Mouse (Mus musculus) MEL (cell line): ENCODE data around the gene Cdca4. TPM values are rescaled to one million over a fixed set of nuclear protein-coding genes. Genes with fewer than 3 reads are reported as not detected.
A peak's percentile ranks its signal among the peaks of the same experiment; 100 is the strongest.

Experiments
- DNase-seq: peaks from one replicate; pipeline ENCODE4 v3.0.0; 2011; ENCODE audit warnings: low read depth, low spot score
- H3K27ac ChIP-seq: 2 replicates; pipeline ENCODE4 v1.5.1; 2012; ENCODE audit warnings: low read depth, mild to moderate bottlenecking, control low read depth, low read length, moderate library complexity; ENCODE audit not compliant: control insufficient read depth
- H3K27me3 ChIP-seq, 2 experiments: fragments of 150-350 bp in 1 of 2; sonication (generic) in 1 of 2; 2 replicates each; pipeline ENCODE4 v1.6.1; 2012; ENCODE audit warnings: low read length in 2 of 2, mild to moderate bottlenecking in 2 of 2, improper control_type of control experiment in 1 of 2, moderate library complexity in 1 of 2; ENCODE audit not compliant: insufficient read depth in 2 of 2, control insufficient read depth in 1 of 2
- H3K36me3 ChIP-seq, 2 experiments: 2 replicates each; pipeline ENCODE4 v1.6.1; 2012 to 2014; ENCODE audit warnings: low read length in 2 of 2, improper control_type of control experiment in 1 of 2, inconsistent platforms in 1 of 2, mild to moderate bottlenecking in 1 of 2; ENCODE audit not compliant: insufficient read depth in 2 of 2, control insufficient read depth in 1 of 2
- H3K4me1 ChIP-seq, 2 experiments: fragments of 150-350 bp in 1 of 2; sonication (generic) in 1 of 2; 2 replicates each; pipeline ENCODE4 v1.6.1; 2012; ENCODE audit warnings: low read length in 2 of 2, improper control_type of control experiment in 1 of 2, mild to moderate bottlenecking in 1 of 2; ENCODE audit not compliant: insufficient read depth in 2 of 2, control insufficient read depth in 1 of 2
- H3K4me3 ChIP-seq, 2 experiments: fragments of 150-350 bp in 1 of 2; sonication (generic) in 1 of 2; 2 replicates each; pipeline ENCODE4 v1.5.1; 2012; ENCODE audit warnings: low read depth in 2 of 2, low read length in 2 of 2, mild to moderate bottlenecking in 2 of 2, moderate library complexity in 2 of 2, control low read depth in 1 of 2, improper control_type of control experiment in 1 of 2; ENCODE audit not compliant: control insufficient read depth in 1 of 2, insufficient read depth in 1 of 2
- H3K79me2 ChIP-seq: 2 replicates; pipeline ENCODE4 v1.6.1; 2012; ENCODE audit warnings: mild to moderate bottlenecking, low read length, moderate library complexity; ENCODE audit not compliant: control insufficient read depth, poor library complexity, insufficient read depth
- H3K9ac ChIP-seq: 2 replicates; pipeline ENCODE4 v1.6.1; 2012; ENCODE audit warnings: low read depth, mild to moderate bottlenecking, control low read depth, low read length, moderate library complexity; ENCODE audit not compliant: control insufficient read depth, poor library complexity, severe bottlenecking
- H3K9me3 ChIP-seq: fragments of 150-350 bp; sonication (generic); replicated peaks from 2 replicates; pipeline ENCODE4 v1.6.1; 2012; ENCODE audit warnings: mild to moderate bottlenecking, low read length, improper control_type of control experiment, moderate library complexity; ENCODE audit not compliant: insufficient read depth
- BHLHE40 ChIP-seq: IDR thresholded peaks from 2 replicates; pipeline ENCODE4 v1.6.1; 2012; ENCODE audit warnings: low read depth, mild to moderate bottlenecking, inconsistent platforms, low read length, improper control_type of control experiment, borderline replicate concordance
- CHD1 ChIP-seq: IDR thresholded peaks from 2 replicates; pipeline ENCODE4 v1.6.1; 2012; ENCODE audit warnings: low read depth, mild to moderate bottlenecking, inconsistent platforms, low read length, improper control_type of control experiment
- CHD2 ChIP-seq: IDR thresholded peaks from 2 replicates; pipeline ENCODE4 v1.6.1; 2011; ENCODE audit warnings: low read length, improper control_type of control experiment
- E2F4 ChIP-seq: IDR thresholded peaks from 2 replicates; pipeline ENCODE4 v1.6.1; 2011; ENCODE audit warnings: low read depth, low read length, improper control_type of control experiment, borderline replicate concordance
- GABPA ChIP-seq: IDR thresholded peaks from 2 replicates; pipeline ENCODE4 v1.6.1; 2012; ENCODE audit warnings: low read depth, mild to moderate bottlenecking, inconsistent platforms, low read length, improper control_type of control experiment, moderate library complexity
- HCFC1 ChIP-seq: IDR thresholded peaks from 2 replicates; pipeline ENCODE4 v1.6.1; 2012; ENCODE audit warnings: low read depth, mild to moderate bottlenecking, inconsistent platforms, low read length, improper control_type of control experiment, moderate library complexity
- JUND ChIP-seq: IDR thresholded peaks from 2 replicates; pipeline ENCODE4 v1.6.1; 2011; ENCODE audit warnings: low read depth, mild to moderate bottlenecking, improper control_type of control experiment, low read length
- MAFK ChIP-seq: IDR thresholded peaks from 2 replicates; pipeline ENCODE4 v1.6.1; 2011; ENCODE audit warnings: low read depth, mild to moderate bottlenecking, low read length, improper control_type of control experiment, borderline replicate concordance
- MAX ChIP-seq: IDR thresholded peaks from 2 replicates; pipeline ENCODE4 v1.6.1; 2011; ENCODE audit warnings: low read length, improper control_type of control experiment
- MEF2A ChIP-seq: IDR thresholded peaks from 2 replicates; pipeline ENCODE4 v1.6.1; 2014; ENCODE audit warnings: low read depth, mild to moderate bottlenecking, inconsistent platforms, low read length, improper control_type of control experiment; ENCODE audit not compliant: poor library complexity, insufficient replicate concordance, severe bottlenecking; ENCODE audit errors: extremely low read depth
- NELFE ChIP-seq: IDR thresholded peaks from 2 replicates; pipeline ENCODE4 v1.6.1; 2011; ENCODE audit warnings: low read depth, low read length, improper control_type of control experiment
- POLR2A ChIP-seq, 2 experiments: IDR thresholded peaks; 2 replicates each; pipeline ENCODE4 v1.6.1; 2011 to 2012; ENCODE audit warnings: low read length in 2 of 2, mild to moderate bottlenecking in 2 of 2, control low read depth in 1 of 2, improper control_type of control experiment in 1 of 2, low read depth in 1 of 2, moderate library complexity in 1 of 2; ENCODE audit not compliant: control insufficient read depth in 1 of 2, insufficient read depth in 1 of 2, poor library complexity in 1 of 2
- RCOR1 ChIP-seq: IDR thresholded peaks from 2 replicates; pipeline ENCODE4 v1.6.1; 2012; ENCODE audit warnings: low read depth, mild to moderate bottlenecking, inconsistent platforms, low read length, improper control_type of control experiment
- polyA plus RNA-seq, 2 experiments: library from polyadenylated mRNA; stranded (reverse) in 1 of 2; unstranded in 1 of 2; fragments of >175 nt in 1 of 2; fragments of >200 nt in 1 of 2; gene quantifications; 2 replicates each; pipeline versions ENCODE4 v1.2.1 to v1.2.4; 2012; ENCODE audit warnings: low replicate concordance in 2 of 2, low read depth in 1 of 2; ENCODE audit not compliant: insufficient read length in 2 of 2, insufficient read depth in 1 of 2, missing spikeins in 1 of 2
- total RNA-seq: library from RNA; depleted of rRNA; stranded (reverse); fragments of 300-350 nt; gene quantifications from 2 replicates; pipeline ENCODE4 v1.2.3, GENCODE M21; 2012

Gene Cdca4
- total and polyA plus RNA-seq, 3 experiments = 274 to 279 TPM; not detected in 1

- TF ChIP-seq MEF2A = no peak
- TF ChIP-seq BHLHE40 = no peak; the same call in 1 of the 2 replicates
- no peak for TF ChIP-seq GABPA
- peak; percentile 68 for TF ChIP-seq HCFC1
- no peak for TF ChIP-seq MAFK
- peak; percentile 82 for TF ChIP-seq JUND
- no peak for TF ChIP-seq E2F4
- TF ChIP-seq, all 39 proteins: peak for 17
These were observed 29.8 kb downstream of the Cdca4 start (continued) for GRCm38 (mm10) chr12:112799237-112799970.

GRCm38 (mm10) chr12:112798716-112799115 lies 30.5 kb downstream of the Cdca4 start:
- DNase-seq = no peak
- H3K27me3 ChIP-seq = no peaks in the 10 kb centered on the region
- H3K79me2 ChIP-seq = no peaks in the 10 kb centered on the region; the same call in 1 of the 2 replicates
- peaks cover 0 to 35% of the 10 kb centered on the region in 2 experiments; a peak in 2 of 4 replicates for H3K36me3 ChIP-seq
- no peak overlapping the region; a peak in 1 of 4 replicates for H3K4me3 ChIP-seq
- TF ChIP-seq MAX (no peak), RCOR1 (no peak), CHD1 (no peak), POLR2A (IDR thresholded peaks at IDR 0.05; ENCODE audit: control insufficient read depth in 1 of 2, insufficient read depth in 1 of 2, low read depth in 1 of 2, low read length in 2 of 2, poor library complexity in 1 of 2) (no peak), MAFK (0 out of 2 replicates have a peak, but pooled peaks have one; percentile 14)
- H3K4me1 ChIP-seq = peaks cover 21 to 61% of the 10 kb centered on the region in 2 experiments
- no peak overlapping the region for H3K27ac ChIP-seq
- no peaks in the 10 kb centered on the region for H3K9me3 ChIP-seq
- no peak overlapping the region for H3K9ac ChIP-seq

- H3K27me3 ChIP-seq = no peaks in the 10 kb centered on the region
- DNase-seq = peak; percentile 39
- H3K9ac ChIP-seq = no peak overlapping the region
- TF ChIP-seq MAFK (no peak), JUND (no peak), CHD2 (no peak), NELFE (0 out of 2 replicates have a peak, but pooled peaks have one; percentile 26)
- TF ChIP-seq, all 39 proteins: peak for 1
- Histone ChIP-seq H3K4me3 (no peak overlapping the region), H3K36me3 (peaks cover 0 to 39% of the 10 kb centered on the region in 2 experiments; a peak in 2 of 4 replicates), H3K9me3 (no peaks in the 10 kb centered on the region), H3K27ac (no peak overlapping the region), H3K79me2 (no peaks in the 10 kb centered on the region; the same call in 1 of the 2 replicates), H3K4me1 (peaks cover 26 to 65% of the 10 kb centered on the region in 2 experiments)
These were observed 30.9 kb downstream of the Cdca4 start for GRCm38 (mm10) chr12:112798332-112798681.
